Mouse (Mus musculus) embryonic facial prominence, embryonic 15.5 days (tissue): ENCODE data around the gene Sat2. TPM values are rescaled to one million over a fixed set of nuclear protein-coding genes. Genes with fewer than 3 reads are reported as not detected.

Experiments
- ATAC-seq: fragments of 200-750 bp; cut with Nextera tagmentation; 2 replicates; pipeline ENCODE4 v1.8.0; 2017; ENCODE audit warnings: low read depth, moderate TSS enrichment; ENCODE audit not compliant: insufficient number of reproducible peaks, low FRiP score, low TSS enrichment
- H3K27ac ChIP-seq: fragments of 300-500 bp; sonication (generic); replicated peaks from 2 replicates; pipeline ENCODE4 v1.5.1; 2015; ENCODE audit warnings: mild to moderate bottlenecking, inconsistent platforms
- H3K27me3 ChIP-seq: fragments of 300-500 bp; sonication (generic); 2 replicates; pipeline ENCODE4 v1.6.1; 2015; ENCODE audit warnings: inconsistent platforms
- H3K36me3 ChIP-seq: fragments of 300-500 bp; sonication (generic); 2 replicates; pipeline ENCODE4 v1.6.1; 2015; ENCODE audit warnings: mild to moderate bottlenecking, inconsistent platforms
- H3K4me1 ChIP-seq: fragments of 300-500 bp; sonication (generic); 2 replicates; pipeline ENCODE4 v1.6.1; 2015; ENCODE audit warnings: inconsistent platforms
- H3K4me2 ChIP-seq: fragments of 300-500 bp; sonication (generic); replicated peaks from 2 replicates; pipeline ENCODE4 v1.6.1; 2015; ENCODE audit warnings: mild to moderate bottlenecking, inconsistent platforms
- H3K4me3 ChIP-seq: fragments of 300-500 bp; sonication (generic); replicated peaks from 2 replicates; pipeline ENCODE4 v1.5.1; 2015; ENCODE audit warnings: mild to moderate bottlenecking, inconsistent platforms
- H3K9ac ChIP-seq: fragments of 300-500 bp; sonication (generic); 2 replicates; pipeline ENCODE4 v1.6.1; 2015; ENCODE audit warnings: inconsistent platforms
- H3K9me3 ChIP-seq: fragments of 300-500 bp; sonication (generic); replicated peaks from 2 replicates; pipeline ENCODE4 v1.6.1; 2016; ENCODE audit warnings: inconsistent platforms
- WGBS: fragments of 180-500 bp; shearing (Covaris S2); methylation state at CpG from one replicate; pipeline ENCODE4 v1.1.7; 2015; 5-methylcytosine and 5-hydroxymethylcytosine counted together
- polyA plus RNA-seq: library from polyadenylated mRNA; unstranded; fragments of >200 nt; fragmentation: Nextera tagmentation; extraction: Ambion mirVana; gene quantifications from 2 replicates; pipeline ENCODE4 v1.2.1, GENCODE M21; 2015

Gene Sat2
- polyA plus RNA-seq, 1 experiment from 2014 or later: 22.5 TPM

GRCm38 (mm10) chr11:69662967-69663671, 41.3 kb downstream of the Sat2 start:
- Histone ChIP-seq H3K36me3 (peaks cover 53% of the 10 kb centered on the region), H3K27me3 (no peaks in the 10 kb centered on the region), H3K9me3 (no peaks in the 10 kb centered on the region), H3K4me1 (peaks cover 18% of the 10 kb centered on the region), H3K9ac (peak overlapping the region; percentile 15; the same call in 1 of the 2 replicates), H3K4me3 (peak overlapping the region; percentile 56), H3K4me2 (peak overlapping the region; percentile 48), H3K27ac (peak overlapping the region; percentile 96)
- ATAC-seq: no peak
- 67% methylated on average over 13 of the region's 13 CpGs for WGBS

DNA sequence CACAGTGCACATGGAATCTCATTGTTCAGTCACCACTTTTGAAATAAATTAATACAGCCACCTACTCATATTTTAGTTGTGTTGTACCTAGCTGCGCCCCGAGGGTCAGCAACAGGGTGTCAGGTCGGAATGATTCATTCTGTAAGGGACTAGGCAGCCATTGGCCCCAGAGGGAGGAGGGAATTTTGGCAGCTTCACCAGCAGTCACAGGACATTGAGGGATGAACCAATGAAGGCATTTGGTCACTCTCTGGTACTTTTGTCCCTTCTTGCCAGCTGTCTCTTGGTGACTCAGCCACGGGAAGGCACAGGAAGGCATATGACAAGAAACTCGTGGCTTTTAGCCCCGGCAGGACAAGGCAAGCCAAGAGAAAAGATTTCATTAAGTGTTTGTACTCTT, 42.0 kb downstream of the Sat2 start:
- no peak overlapping the region for H3K4me2 ChIP-seq
- no peak overlapping the region for H3K4me3 ChIP-seq
- H3K9ac ChIP-seq: no peak overlapping the region
- peaks cover 53% of the 10 kb centered on the region for H3K36me3 ChIP-seq
- peak overlapping the region; percentile 96; the same call in 1 of the 2 replicates for H3K27ac ChIP-seq
- no peaks in the 10 kb centered on the region for H3K27me3 ChIP-seq
- 85% methylated on average over 6 of the region's 6 CpGs for WGBS
- no peaks in the 10 kb centered on the region for H3K9me3 ChIP-seq
- no peak for ATAC-seq
- peaks cover 20% of the 10 kb centered on the region for H3K4me1 ChIP-seq

- Histone ChIP-seq H3K36me3 (peaks cover 57% of the 10 kb centered on the region), H3K9ac (no peak overlapping the region), H3K4me3 (no peak overlapping the region), H3K4me1 (peaks cover 29% of the 10 kb centered on the region), H3K27me3 (no peaks in the 10 kb centered on the region), H3K27ac (peak overlapping the region; percentile 52), H3K4me2 (no peak overlapping the region), H3K9me3 (no peaks in the 10 kb centered on the region)
- ATAC-seq: no peak
- 88% methylated on average over 7 of the region's 7 CpGs for WGBS
Measured at GRCm38 (mm10) chr11:69664841-69665240, 43.0 kb downstream of the Sat2 start.

DNA sequence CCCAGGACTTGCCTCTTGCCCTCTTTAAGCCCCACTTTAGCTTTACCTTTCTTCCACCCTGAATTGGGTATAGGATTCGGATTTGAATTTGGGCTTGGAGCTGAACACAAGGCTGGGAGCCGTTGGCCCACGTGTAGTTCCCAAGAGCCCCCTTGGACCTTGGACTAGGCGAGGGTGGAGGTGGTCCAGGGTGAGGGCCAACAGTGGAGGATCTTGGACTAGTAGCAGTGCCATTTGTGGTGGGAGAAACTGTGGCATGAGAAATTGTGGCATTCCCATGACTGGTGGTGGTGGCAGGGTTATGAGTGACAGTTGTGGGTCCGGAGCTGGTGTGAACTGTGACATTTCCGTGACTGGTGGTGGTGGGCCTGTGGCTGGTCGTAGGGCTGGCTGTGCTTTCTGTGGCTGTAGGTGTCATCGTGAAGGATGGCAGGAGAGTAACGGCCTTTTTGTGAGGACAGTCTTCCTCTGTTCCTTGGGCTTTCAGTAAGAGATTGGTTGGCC, 43.7 kb downstream of the Sat2 start:
- H3K36me3 ChIP-seq: peaks cover 63% of the 10 kb centered on the region
- no peak overlapping the region for H3K4me2 ChIP-seq
- WGBS: 74% methylated on average over 9 of the region's 9 CpGs
- no peaks in the 10 kb centered on the region for H3K9me3 ChIP-seq
- peaks cover 35% of the 10 kb centered on the region for H3K4me1 ChIP-seq
- peak overlapping the region; percentile 41 for H3K27ac ChIP-seq
- no peak overlapping the region for H3K9ac ChIP-seq
- H3K4me3 ChIP-seq: no peak overlapping the region
- H3K27me3 ChIP-seq: no peaks in the 10 kb centered on the region
- ATAC-seq: no peak

- Histone ChIP-seq H3K36me3 (peaks cover 67% of the 10 kb centered on the region), H3K27ac (peak within 1 kb of the TSS; percentile 52), H3K4me3 (no peak within 1 kb of the TSS), H3K9me3 (no peaks in the 10 kb centered on the region), H3K4me1 (peaks cover 35% of the 10 kb centered on the region), H3K4me2 (no peak within 1 kb of the TSS), H3K27me3 (no peaks in the 10 kb centered on the region), H3K9ac (no peak within 1 kb of the TSS)
- WGBS: 26% methylated on average over 7 of the region's 7 CpGs
- no peak for ATAC-seq
Measured at GRCm38 (mm10) chr11:69665961-69666664, 44.3 kb downstream of the Sat2 start, which contains the start of gene Cd68. Cd68 (minus strand) TSS chr11:69666153.

- 77% methylated on average over 3 of the region's 3 CpGs for WGBS
- Histone ChIP-seq H3K27ac (no peak overlapping the region), H3K4me2 (no peak overlapping the region), H3K9ac (no peak overlapping the region), H3K27me3 (no peaks in the 10 kb centered on the region), H3K4me1 (peaks cover 30% of the 10 kb centered on the region), H3K4me3 (no peak overlapping the region), H3K9me3 (no peaks in the 10 kb centered on the region), H3K36me3 (peaks cover 67% of the 10 kb centered on the region)
- ATAC-seq: no peak
Measured at GRCm38 (mm10) chr11:69666665-69667005, 44.8 kb downstream of the Sat2 start.

- H3K4me1 ChIP-seq: peaks cover 23% of the 10 kb centered on the region
- H3K9me3 ChIP-seq: no peaks in the 10 kb centered on the region
- peaks cover 77% of the 10 kb centered on the region for H3K36me3 ChIP-seq
- H3K4me3 ChIP-seq: peak overlapping the region; percentile 61
- H3K4me2 ChIP-seq: peak overlapping the region; percentile 77
- peak overlapping the region; percentile 98 for H3K27ac ChIP-seq
- no peaks in the 10 kb centered on the region for H3K27me3 ChIP-seq
- ATAC-seq: peak; percentile 79
- WGBS: under 1% methylated on average over 55 of the region's 61 CpGs
- H3K9ac ChIP-seq: peak overlapping the region; percentile 83
Measured at GRCm38 (mm10) chr11:69670786-69671725, 49.2 kb downstream of the Sat2 start.

DNA sequence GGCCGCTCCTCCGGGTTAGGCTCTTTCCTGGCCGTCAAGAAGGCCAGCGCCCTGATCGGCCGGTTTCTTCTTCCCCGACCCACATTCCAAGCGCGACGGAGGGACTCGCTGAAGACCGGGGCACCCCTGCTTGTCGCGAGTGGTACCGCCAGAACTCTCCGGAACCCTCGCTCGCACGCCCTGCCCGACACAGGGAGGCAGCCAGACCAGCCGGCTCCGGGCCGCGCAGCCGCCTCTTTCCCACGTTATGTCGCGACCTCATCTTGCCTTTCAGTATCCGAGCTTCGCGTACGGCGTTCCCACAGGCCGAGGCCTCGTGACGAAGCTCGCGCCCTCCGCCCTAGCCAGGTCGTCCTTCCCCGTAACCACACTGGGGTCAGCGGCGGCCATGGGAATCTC, 49.9 kb downstream of the Sat2 start:
- under 1% methylated on average over 43 of the region's 43 CpGs for WGBS
- no peak; the same call in 1 of the 2 replicates for ATAC-seq
- Histone ChIP-seq H3K4me1 (peaks cover 23% of the 10 kb centered on the region), H3K4me2 (peak overlapping the region; percentile 77), H3K27me3 (no peaks in the 10 kb centered on the region), H3K36me3 (peaks cover 77% of the 10 kb centered on the region), H3K9ac (peak overlapping the region; percentile 83), H3K9me3 (no peaks in the 10 kb centered on the region), H3K27ac (peak overlapping the region; percentile 98), H3K4me3 (peak overlapping the region; percentile 61)

DNA sequence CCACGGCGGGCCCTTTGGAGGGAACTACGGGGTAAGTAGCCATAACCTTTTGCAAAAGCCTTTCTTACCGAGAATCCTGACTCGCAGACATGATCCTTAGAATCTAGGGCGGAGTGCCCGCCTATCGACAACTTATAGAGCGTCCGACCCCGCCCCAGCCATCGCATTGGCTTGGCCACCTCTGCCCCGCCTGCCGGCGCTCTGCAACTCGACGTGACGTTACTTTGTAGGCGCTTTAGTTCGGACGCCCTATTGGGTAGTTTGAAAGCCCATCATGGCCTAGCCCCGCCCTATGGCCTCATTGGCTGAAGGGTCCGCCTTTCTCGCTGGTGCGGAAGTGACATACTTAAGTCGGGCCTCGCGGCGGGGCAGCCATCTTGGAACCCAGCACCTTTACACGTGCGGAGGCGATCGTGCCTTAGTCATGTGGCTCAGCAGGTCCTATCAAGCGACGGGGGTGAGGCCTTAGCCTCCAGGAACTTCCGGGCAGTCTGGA, 50.4 kb downstream of the Sat2 start, which contains the start of gene Eif4a1:
Eif4a1 (minus strand) TSS at position 213 of the 496 bp plus-strand sequence.
- Histone ChIP-seq H3K36me3 (peaks cover 79% of the 10 kb centered on the region), H3K9me3 (no peaks in the 10 kb centered on the region), H3K4me3 (peak within 1 kb of the TSS; percentile 61), H3K9ac (peak within 1 kb of the TSS; percentile 83), H3K4me1 (peaks cover 23% of the 10 kb centered on the region), H3K27me3 (no peaks in the 10 kb centered on the region), H3K27ac (peak within 1 kb of the TSS; percentile 98), H3K4me2 (peak within 1 kb of the TSS; percentile 77)
- ATAC-seq: peak; percentile 98
- WGBS: under 1% methylated on average over 36 of the region's 36 CpGs
